ENCODE assay signal across 17 mouse cellular contexts in the genomic region with DNA sequence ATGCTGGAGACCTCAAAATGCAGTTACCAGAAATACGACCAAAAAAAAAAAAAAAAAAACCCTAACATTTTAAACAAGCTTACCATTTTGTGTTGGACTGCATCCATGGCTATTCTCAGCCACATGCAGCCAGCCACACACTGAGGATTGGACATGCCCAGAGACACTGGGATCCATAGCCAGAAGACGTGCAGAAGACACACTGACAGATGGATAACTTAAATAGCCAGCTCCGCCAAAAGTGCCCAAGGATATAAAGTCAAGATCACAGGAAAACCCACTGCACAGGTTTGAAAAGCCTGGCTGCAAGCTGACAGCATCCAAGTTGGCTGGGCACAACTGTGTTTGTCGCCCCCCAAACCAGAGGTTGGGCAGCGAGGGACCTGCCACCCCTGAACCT. TPM values are rescaled to one million over a fixed set of nuclear protein-coding genes. Genes with fewer than 3 reads are reported as not detected.
DNase-seq lines count a peak whose midpoint lies in the region.
"Had no signal": no experiment of that assay in that cellular context is flagged by ENCODE, and none has a peak within 500 bp of the region (broad histone marks: within the 10 kb centered on the region; RNA-seq: fewer than 3 reads in every experiment).

No protein-coding gene starts in this region.

- DNase-seq in left cerebral cortex, adult 11 months (ENCODE audit: low spot score): peak; percentile 34
- no peak for DNase-seq in left cerebral cortex, postnatal 4 days
- peak; percentile 80 for DNase-seq in brain, adult 2 months (ENCODE audit: low read depth, low spot score)
- peak; percentile 45 to 66 for DNase-seq in left cerebral cortex, adult 18-20 months (ENCODE audit: low spot score in 2 of 2)
- DNase-seq in right cerebral cortex, postnatal 25 days: peak; percentile 31
- no peak for DNase-seq in cerebellum, postnatal 25 days
- DNase-seq in kidney, adult 11 months: no peak
- DNase-seq: adrenal gland, adult 8-10 months; adrenal gland, postnatal 36 days; cerebellum, adult 11 months; cerebellum, adult 8-10 months; cerebellum, postnatal 14 days; gastrocnemius, postnatal 25 days had no signal

- intact Hi-C loops in left cerebral cortex, postnatal 4 days (cut with DNase I): no loop called here

RNA-seq across cellular contexts. Expression of a gene that starts 21.6 kb away (rescaled TPM):
- 1 to 10 TPM; 3.1 to 5.5 TPM for total RNA-seq in left cerebral cortex, postnatal 4 days (2021)
- total RNA-seq in left cerebral cortex, adult 18-20 months (2021): 10 to 100 TPM; 22.1 to 35.8 TPM
- total RNA-seq: granulocyte monocyte progenitor cell, adult 5-6 weeks had no signal

RNA-seq across cellular contexts. Expression of a gene that starts 22.2 kb away (rescaled TPM):
- under 1 TPM; 0.42 to 0.98 TPM for total RNA-seq in left cerebral cortex, postnatal 4 days (2021)
- 1 to 10 TPM; 1.4 to 1.8 TPM for total RNA-seq in left cerebral cortex, adult 18-20 months (2021)
- total RNA-seq: adrenal gland, postnatal 36 days; gastrocnemius, adult 18-20 months; gastrocnemius, postnatal 25 days; granulocyte monocyte progenitor cell, adult 5-6 weeks; heart, adult 8-10 months; heart, postnatal 25 days had no signal

RNA-seq across cellular contexts. Expression of a gene that starts 41.2 kb away (rescaled TPM):
- total RNA-seq in left cerebral cortex, postnatal 4 days (2021): 10 to 100 TPM; 38.7 to 40.7 TPM
- total RNA-seq in left cerebral cortex, adult 18-20 months (2021): 10 to 100 TPM; 28.9 to 29.4 TPM

RNA-seq across cellular contexts. Expression of a gene that starts 46.0 kb away (rescaled TPM):
- 10 to 100 TPM; 60.1 to 60.6 TPM for total RNA-seq in left cerebral cortex, postnatal 4 days (2021)
- total RNA-seq in left cerebral cortex, adult 18-20 months (2021): 10 to 100 TPM; 73.2 to 83.3 TPM

RNA-seq across cellular contexts. Expression of a gene that starts 54.9 kb away (rescaled TPM):
- total RNA-seq in left cerebral cortex, postnatal 4 days (2021): 100 to 1,000 TPM; 145 to 152 TPM
- 100 to 1,000 TPM; 103 to 112 TPM for total RNA-seq in left cerebral cortex, adult 18-20 months (2021)

Comparison
In these comparisons a context has a peak if more than half of its experiments do, and no peak if none do; other contexts are left out.
1. DNase-seq: peak in left cerebral cortex, adult 11 months (single experiment), brain, adult 2 months (single experiment), left cerebral cortex, adult 18-20 months (2 of 2) and right cerebral cortex, postnatal 25 days (single experiment); none in left cerebral cortex, postnatal 4 days (single experiment), cerebellum, postnatal 25 days (0 of 2) and kidney, adult 11 months (single experiment).